Mouse (Mus musculus): ENCODE results near the gene Ppil2.

DNA sequence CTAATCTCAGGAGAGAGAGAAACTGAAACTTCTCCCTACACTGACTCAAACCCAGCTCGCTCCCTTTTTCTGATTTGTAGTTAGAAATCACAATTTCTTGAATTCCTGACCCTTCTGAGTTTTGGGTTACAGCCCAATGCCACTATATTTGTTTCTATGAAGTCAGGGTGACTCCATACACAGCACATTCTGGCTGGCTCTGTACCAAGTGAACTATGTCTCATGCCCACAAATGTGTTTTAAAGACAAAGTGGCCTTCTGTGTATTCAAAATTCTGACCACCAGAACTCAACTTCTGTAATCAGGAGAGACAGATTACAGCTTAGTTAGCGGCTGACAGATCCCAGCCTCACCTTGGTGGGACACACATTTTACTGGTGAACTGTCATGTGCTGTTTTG lies 43.3 kb upstream of the Ppil2 start:
- TF ChIP-seq CTCF (IDR thresholded peaks at IDR 0.05; ENCODE audit: low read depth): no peak
- TF ChIP-seq EP300 (optimal IDR thresholded peaks at IDR 0.05): no peak
